Mouse (Mus musculus) thymus, adult 2 months (tissue): ENCODE data around the gene Edn2. TPM values are rescaled to one million over a fixed set of nuclear protein-coding genes. Genes with fewer than 3 reads are reported as not detected.
A peak's percentile ranks its signal among the peaks of the same experiment; 100 is the strongest.

Source experiments
- DNase-seq: peaks from one replicate; pipeline ENCODE4 v3.0.0; 2021
- H3K27ac ChIP-seq: fragments of 200-500 bp; 2 replicates; pipeline ENCODE4 v1.5.1; 2012; ENCODE audit warnings: low read length, control low read depth; ENCODE audit not compliant: control insufficient read depth, insufficient read depth
- H3K27me3 ChIP-seq: fragments of 200-500 bp; 2 replicates; pipeline ENCODE4 v1.6.1; 2012; ENCODE audit warnings: mild to moderate bottlenecking, low read length, moderate library complexity, mixed read lengths; ENCODE audit not compliant: control insufficient read depth, insufficient read depth
- H3K36me3 ChIP-seq: fragments of 200-500 bp; 2 replicates; pipeline ENCODE4 v1.6.1; 2012; ENCODE audit warnings: mild to moderate bottlenecking, low read length, moderate library complexity; ENCODE audit not compliant: control insufficient read depth, insufficient read depth
- H3K4me1 ChIP-seq: fragments of 200-500 bp; replicated peaks from 2 replicates; pipeline ENCODE4 v1.6.1; 2012; ENCODE audit warnings: low read length; ENCODE audit not compliant: control insufficient read depth, insufficient read depth
- H3K4me3 ChIP-seq: fragments of 200-500 bp; 2 replicates; pipeline ENCODE4 v1.5.1; 2012; ENCODE audit warnings: mild to moderate bottlenecking, low read length, control low read depth, moderate library complexity; ENCODE audit not compliant: control insufficient read depth, insufficient read depth
- CTCF ChIP-seq: fragments of 200-500 bp; IDR thresholded peaks from 2 replicates; pipeline ENCODE4 v1.5.1; 2012; ENCODE audit warnings: mild to moderate bottlenecking, control low read depth, low read length, moderate library complexity, borderline replicate concordance; ENCODE audit not compliant: control insufficient read depth, poor library complexity, insufficient read depth; ENCODE audit errors: extremely low read depth
- POLR2A ChIP-seq: fragments of 200-500 bp; IDR thresholded peaks from 2 replicates; pipeline ENCODE4 v1.6.1; 2012; ENCODE audit warnings: mild to moderate bottlenecking, low read length, control low read depth, moderate library complexity; ENCODE audit not compliant: control insufficient read depth, poor library complexity, insufficient read depth; ENCODE audit errors: extremely low read depth
- WGBS: fragments of 180-500 bp; shearing (Covaris S2); methylation state at CpG from one replicate; pipeline ENCODE4 v1.1.7; 2018; 5-methylcytosine and 5-hydroxymethylcytosine counted together
- polyA plus RNA-seq: library from polyadenylated mRNA; depleted of rRNA; stranded (reverse); fragments of >200 nt; gene quantifications from 2 replicates; pipeline ENCODE4 v1.2.3, GENCODE M21; 2012

Edn2 gene
- polyA plus RNA-seq, 1 experiment, result 1.2 TPM

GRCm38 (mm10) chr4:120152648-120153047 lies 8.4 kb upstream of the Edn2 start:
- Histone ChIP-seq H3K4me1 (peaks cover 10% of the 10 kb centered on the region; the same call in 1 of the 2 replicates), H3K27me3 (no peaks in the 10 kb centered on the region), H3K4me3 (no peak overlapping the region), H3K27ac (no peak overlapping the region), H3K36me3 (no peaks in the 10 kb centered on the region)
- TF ChIP-seq CTCF, result peak; percentile 48; the same call in 1 of the 2 replicates
- TF ChIP-seq POLR2A, result no peak
- DNase-seq, result no peak
- 78% methylated on average over 4 of the region's 4 CpGs for WGBS

GRCm38 (mm10) chr4:120153736-120154135 lies 7.3 kb upstream of the Edn2 start:
- Histone ChIP-seq H3K27me3 (no peaks in the 10 kb centered on the region), H3K27ac (no peak overlapping the region), H3K4me1 (peaks cover 6% of the 10 kb centered on the region; the same call in 1 of the 2 replicates), H3K4me3 (no peak overlapping the region), H3K36me3 (no peaks in the 10 kb centered on the region)
- 95% methylated on average over 3 of the region's 3 CpGs for WGBS
- TF ChIP-seq POLR2A (no peak), CTCF (no peak)
- DNase-seq, result no peak

GRCm38 (mm10) chr4:120158714-120159310 lies 2.2 kb upstream of the Edn2 start:
- Histone ChIP-seq H3K4me1 (0 out of 2 replicates have a peak, but pooled peaks cover 4% of the 10 kb centered on the region), H3K27me3 (no peaks in the 10 kb centered on the region), H3K36me3 (no peaks in the 10 kb centered on the region), H3K4me3 (no peak overlapping the region), H3K27ac (no peak overlapping the region)
- no peak for DNase-seq
- no peak for TF ChIP-seq CTCF
- no peak for TF ChIP-seq POLR2A
- WGBS, result 92% methylated on average over 5 of the region's 5 CpGs

- no peak overlapping the region for H3K4me3 ChIP-seq
- TF ChIP-seq CTCF (no peak), POLR2A (no peak)
- no peak for DNase-seq
- H3K4me1 ChIP-seq, result 0 out of 2 replicates have a peak, but pooled peaks cover 4% of the 10 kb centered on the region
- no peaks in the 10 kb centered on the region for H3K36me3 ChIP-seq
- H3K27ac ChIP-seq, result no peak overlapping the region
- 95% methylated on average over 8 of the region's 8 CpGs for WGBS
- no peaks in the 10 kb centered on the region for H3K27me3 ChIP-seq
Measured at GRCm38 (mm10) chr4:120162586-120162985, 1.6 kb downstream of the Edn2 start.

GRCm38 (mm10) chr4:120163242-120163641 lies 2.2 kb downstream of the Edn2 start:
- H3K36me3 ChIP-seq, result no peaks in the 10 kb centered on the region
- 84% methylated on average over 11 of the region's 11 CpGs for WGBS
- H3K27me3 ChIP-seq, result no peaks in the 10 kb centered on the region
- H3K4me3 ChIP-seq, result no peak overlapping the region
- H3K4me1 ChIP-seq, result 0 out of 2 replicates have a peak, but pooled peaks cover 4% of the 10 kb centered on the region
- no peak for DNase-seq
- H3K27ac ChIP-seq, result no peak overlapping the region
- no peak for TF ChIP-seq POLR2A
- TF ChIP-seq CTCF, result no peak

- WGBS, result 88% methylated on average over 5 of the region's 5 CpGs
- no peaks in the 10 kb centered on the region for H3K27me3 ChIP-seq
- DNase-seq, result no peak
- H3K4me3 ChIP-seq, result no peak overlapping the region
- H3K4me1 ChIP-seq, result 0 out of 2 replicates have a peak, but pooled peaks cover 4% of the 10 kb centered on the region
- TF ChIP-seq POLR2A (no peak), CTCF (no peak)
- no peaks in the 10 kb centered on the region for H3K36me3 ChIP-seq
- H3K27ac ChIP-seq, result no peak overlapping the region
Measured at GRCm38 (mm10) chr4:120164316-120164715, 3.3 kb downstream of the Edn2 start.

- DNase-seq, result no peak
- Histone ChIP-seq H3K4me1 (no peaks in the 10 kb centered on the region), H3K4me3 (no peak overlapping the region), H3K27me3 (no peaks in the 10 kb centered on the region), H3K27ac (no peak overlapping the region), H3K36me3 (no peaks in the 10 kb centered on the region)
- WGBS, result 99% methylated on average over 6 of the region's 6 CpGs
- no peak for TF ChIP-seq CTCF
- no peak for TF ChIP-seq POLR2A
Measured at GRCm38 (mm10) chr4:120167778-120168177, 6.8 kb downstream of the Edn2 start.
